Mouse (Mus musculus) forebrain, postnatal 0 days (tissue): Measurements from ENCODE around the gene Fam104a. TPM values are rescaled to one million over a fixed set of nuclear protein-coding genes. Genes with fewer than 3 reads are reported as not detected.

ENCODE experiments used
- ATAC-seq: fragments of 200-750 bp; cut with Nextera tagmentation; 2 replicates; pipeline ENCODE4 v1.8.0; 2017; ENCODE audit warnings: mild to moderate bottlenecking, moderate library complexity
- DNase-seq: peaks from one replicate; pipeline ENCODE4 v3.0.0-alpha.2; 2015
- H3K27ac ChIP-seq: fragments of 300-500 bp; sonication (generic); 2 replicates; pipeline ENCODE4 v1.5.1; 2014; ENCODE audit warnings: low read depth, mild to moderate bottlenecking, antibody characterized with exemption, low read length, moderate library complexity, mixed read lengths
- H3K27me3 ChIP-seq: fragments of 300-500 bp; sonication (generic); 2 replicates; pipeline ENCODE4 v1.6.1; 2014; ENCODE audit warnings: mild to moderate bottlenecking, low read length, mixed read lengths; ENCODE audit not compliant: insufficient read depth
- H3K36me3 ChIP-seq: fragments of 300-500 bp; sonication (generic); 2 replicates; pipeline ENCODE4 v1.6.1; 2014; ENCODE audit warnings: mild to moderate bottlenecking, moderate library complexity; ENCODE audit not compliant: insufficient read depth
- H3K4me1 ChIP-seq: fragments of 300-500 bp; sonication (generic); 2 replicates; pipeline ENCODE4 v1.6.1; 2014; ENCODE audit warnings: antibody characterized with exemption; ENCODE audit not compliant: insufficient read depth
- H3K4me2 ChIP-seq: fragments of 300-500 bp; sonication (generic); 2 replicates; pipeline ENCODE4 v1.6.1; 2014; ENCODE audit warnings: low read depth, mild to moderate bottlenecking, moderate library complexity
- H3K4me3 ChIP-seq: fragments of 300-500 bp; sonication (generic); 2 replicates; pipeline ENCODE4 v1.5.1; 2014; ENCODE audit warnings: low read depth, low read length, mixed read lengths
- H3K9ac ChIP-seq: fragments of 300-500 bp; sonication (generic); 2 replicates; pipeline ENCODE4 v1.6.1; 2014; ENCODE audit warnings: mild to moderate bottlenecking
- H3K9me3 ChIP-seq: fragments of 300-500 bp; sonication (generic); 2 replicates; pipeline ENCODE4 v1.6.1; 2016; ENCODE audit warnings: low read length
- CTCF ChIP-seq: sonication (generic); IDR thresholded peaks from 2 replicates; pipeline ENCODE4 v1.5.1; 2016; ENCODE audit warnings: antibody characterized with exemption, control low read depth, low read depth
- WGBS: fragments of 180-500 bp; shearing (Covaris S2); extraction: QIAGEN DNeasy Blood & Tissue Kit; methylation state at CpG from one replicate; pipeline ENCODE4 v1.1.7; 2014; 5-methylcytosine and 5-hydroxymethylcytosine counted together
- polyA plus RNA-seq: library from polyadenylated mRNA; unstranded; fragments of >200 nt; fragmentation: Nextera tagmentation; extraction: Ambion mirVana; gene quantifications from 2 replicates; pipeline ENCODE4 v1.2.1, GENCODE M21; 2015
- total RNA-seq: library from RNA; depleted of rRNA; stranded (reverse); fragments of >200 nt; gene quantifications from 2 replicates; pipeline ENCODE4 v1.2.3, GENCODE M21; 2014

The Fam104a gene
- total and polyA plus RNA-seq, 2 experiments from 2014 or later: 37.6 to 54.7 TPM

DNA sequence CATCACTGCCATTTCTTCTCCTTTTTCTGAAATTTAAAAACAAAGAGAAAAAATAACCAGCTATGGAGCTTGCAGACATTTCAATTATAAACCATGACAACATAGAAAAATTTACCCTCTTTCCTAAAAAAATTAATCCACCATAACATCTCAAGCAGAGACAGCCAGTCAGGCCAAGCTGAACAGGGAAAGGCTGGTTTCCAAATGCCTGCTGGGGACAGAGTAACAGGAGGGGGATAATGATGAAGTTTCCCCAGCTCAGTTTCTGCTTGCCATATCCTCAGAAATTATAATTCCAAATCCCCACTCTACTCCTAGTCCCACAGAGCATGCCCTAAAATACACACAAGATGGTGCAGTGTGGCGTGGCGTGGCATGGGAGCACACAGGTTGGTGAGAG, 6.6 kb downstream of the Fam104a start:
- WGBS: 86% methylated on average over 2 of the region's 2 CpGs
- no peaks in the 10 kb centered on the region for H3K9me3 ChIP-seq
- TF ChIP-seq CTCF: no peak
- no peak for DNase-seq
- peaks cover 11% of the 10 kb centered on the region for H3K36me3 ChIP-seq
- no peak overlapping the region for H3K27ac ChIP-seq
- no peak for ATAC-seq
- H3K4me3 ChIP-seq: no peak overlapping the region
- H3K27me3 ChIP-seq: no peaks in the 10 kb centered on the region
- H3K9ac ChIP-seq: peak overlapping the region; percentile 10; the same call in 1 of the 2 replicates
- H3K4me1 ChIP-seq: 0 out of 2 replicates have a peak, but pooled peaks cover under 1% of the 10 kb centered on the region
- no peak overlapping the region for H3K4me2 ChIP-seq

DNA sequence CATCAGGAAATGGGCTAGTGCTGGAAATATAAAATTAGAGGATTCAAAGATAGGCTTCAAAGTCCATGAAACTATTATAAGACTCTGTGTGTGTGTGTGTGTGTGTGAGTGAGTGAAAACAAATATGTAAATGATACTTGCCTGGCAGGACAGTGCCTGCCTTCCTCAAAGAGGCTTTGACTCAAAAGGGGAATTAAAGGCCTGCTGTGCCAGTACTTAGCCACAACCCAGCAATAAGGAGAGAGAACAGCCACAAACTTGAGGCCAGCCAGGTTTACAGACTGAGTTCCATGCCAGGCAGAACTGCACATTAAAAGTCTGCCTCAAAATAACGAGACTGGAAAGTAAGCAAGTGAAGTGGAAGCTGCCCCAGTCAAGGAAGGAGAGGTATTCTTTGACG, 7.1 kb downstream of the Fam104a start:
- WGBS: 50% methylated on average over 2 of the region's 2 CpGs
- Histone ChIP-seq H3K36me3 (peaks cover 11% of the 10 kb centered on the region), H3K9me3 (no peaks in the 10 kb centered on the region), H3K27me3 (no peaks in the 10 kb centered on the region), H3K4me2 (no peak overlapping the region), H3K4me3 (no peak overlapping the region), H3K9ac (no peak overlapping the region), H3K4me1 (no peaks in the 10 kb centered on the region), H3K27ac (no peak overlapping the region)
- ATAC-seq: no peak
- no peak for DNase-seq
- no peak for TF ChIP-seq CTCF

DNA sequence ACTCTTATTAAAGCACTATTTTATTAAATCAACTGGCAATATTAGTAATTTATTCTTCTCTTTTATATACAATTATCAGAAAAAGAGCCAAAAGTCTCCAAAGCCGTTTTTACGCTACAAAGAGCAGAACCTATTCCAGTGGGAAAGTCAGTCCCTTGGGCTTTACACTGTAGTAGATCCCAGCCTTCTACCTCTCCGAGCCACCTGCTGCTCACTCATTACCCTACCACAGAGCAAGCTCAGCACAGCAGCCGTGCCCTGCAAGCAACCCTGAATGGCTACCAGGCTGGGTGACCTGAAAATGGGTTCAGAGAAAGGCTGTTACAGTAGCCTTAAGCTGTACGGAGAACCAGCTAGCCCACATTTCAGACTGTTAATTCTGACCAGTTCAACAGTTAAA, 9.4 kb downstream of the Fam104a start:
- no peak for TF ChIP-seq CTCF
- Histone ChIP-seq H3K4me1 (no peaks in the 10 kb centered on the region), H3K36me3 (peaks cover 11% of the 10 kb centered on the region), H3K27me3 (no peaks in the 10 kb centered on the region), H3K4me2 (no peak overlapping the region), H3K9me3 (no peaks in the 10 kb centered on the region), H3K27ac (no peak overlapping the region), H3K9ac (no peak overlapping the region), H3K4me3 (no peak overlapping the region)
- DNase-seq: no peak
- WGBS: 84% methylated on average over 5 of the region's 5 CpGs
- ATAC-seq: no peak

DNA sequence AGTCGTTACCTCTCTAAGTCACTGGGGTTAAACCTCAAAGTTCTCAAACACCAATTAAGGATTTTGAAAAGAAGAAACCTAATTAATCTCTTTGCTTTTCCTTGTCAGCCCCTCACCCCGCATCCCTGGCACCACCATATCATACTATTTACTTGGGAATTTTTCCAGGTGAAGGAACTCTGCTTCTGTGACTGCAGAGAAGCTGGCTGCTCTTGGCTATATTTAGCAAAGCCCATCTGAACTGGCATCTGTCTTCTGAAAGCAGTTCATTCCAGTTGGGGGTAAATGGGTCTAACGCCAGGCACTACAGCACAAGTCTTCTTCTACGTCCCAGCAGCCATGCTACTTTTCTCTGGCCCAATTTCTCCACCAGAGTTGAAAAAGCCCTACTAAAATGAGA, 10.3 kb downstream of the Fam104a start:
- no peaks in the 10 kb centered on the region for H3K9me3 ChIP-seq
- ATAC-seq: no peak
- H3K4me3 ChIP-seq: no peak overlapping the region
- TF ChIP-seq CTCF: no peak
- H3K4me1 ChIP-seq: no peaks in the 10 kb centered on the region
- H3K36me3 ChIP-seq: peaks cover 15% of the 10 kb centered on the region
- H3K4me2 ChIP-seq: no peak overlapping the region
- 69% methylated on average over 4 of the region's 4 CpGs for WGBS
- H3K27ac ChIP-seq: no peak overlapping the region
- peak; percentile 26 for DNase-seq
- H3K9ac ChIP-seq: no peak overlapping the region
- no peaks in the 10 kb centered on the region for H3K27me3 ChIP-seq

DNA sequence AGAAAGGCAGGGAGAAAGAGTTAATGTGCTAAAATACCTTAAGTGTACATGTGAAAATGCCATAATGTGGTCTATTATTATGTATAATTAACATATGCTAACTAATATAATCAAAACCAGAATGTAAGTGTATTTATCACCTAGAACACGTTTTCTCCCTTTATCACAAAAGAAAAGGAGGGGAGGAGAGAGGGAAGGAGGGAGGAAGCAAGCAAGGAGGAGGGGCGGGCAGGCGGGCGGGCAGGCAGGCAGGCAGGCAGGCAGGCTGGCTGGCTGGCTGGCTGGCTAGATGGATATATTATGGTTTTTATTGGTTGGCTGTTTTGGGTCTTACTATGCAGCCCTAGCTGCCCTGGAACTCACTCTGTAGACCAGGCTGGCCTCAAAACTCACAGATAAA, 14.2 kb downstream of the Fam104a start:
- TF ChIP-seq CTCF: no peak
- H3K4me2 ChIP-seq: no peak overlapping the region
- H3K9ac ChIP-seq: no peak overlapping the region
- peaks cover 5% of the 10 kb centered on the region; the same call in 1 of the 2 replicates for H3K36me3 ChIP-seq
- WGBS: 60% methylated on average over 4 of the region's 4 CpGs
- H3K4me3 ChIP-seq: no peak overlapping the region
- no peak overlapping the region for H3K27ac ChIP-seq
- H3K27me3 ChIP-seq: no peaks in the 10 kb centered on the region
- no peaks in the 10 kb centered on the region for H3K4me1 ChIP-seq
- ATAC-seq (no peak), DNase-seq (no peak)
- no peaks in the 10 kb centered on the region for H3K9me3 ChIP-seq

DNA sequence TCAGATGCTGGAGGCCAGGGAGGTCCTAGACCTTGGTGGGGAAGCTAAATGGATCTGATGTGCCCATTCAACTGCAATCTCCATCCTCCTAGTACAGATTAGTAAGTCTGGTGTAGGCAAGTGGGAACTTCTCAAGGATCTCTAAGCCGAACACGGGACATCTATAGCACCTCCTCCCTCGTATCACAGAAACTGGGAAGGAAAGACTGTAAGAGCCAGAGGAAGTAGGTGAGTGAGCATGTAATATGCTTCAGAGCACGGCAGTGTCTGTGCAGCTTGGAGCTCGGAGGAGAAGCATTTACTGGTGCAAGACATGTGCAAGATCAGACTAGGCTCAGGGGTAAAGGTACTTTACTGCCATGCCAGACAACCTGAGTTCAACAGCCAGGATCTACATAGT, 15.1 kb downstream of the Fam104a start:
- Histone ChIP-seq H3K27me3 (no peaks in the 10 kb centered on the region), H3K4me2 (no peak overlapping the region), H3K27ac (no peak overlapping the region), H3K4me3 (no peak overlapping the region), H3K4me1 (no peaks in the 10 kb centered on the region), H3K36me3 (peaks cover 7% of the 10 kb centered on the region), H3K9me3 (no peaks in the 10 kb centered on the region), H3K9ac (no peak overlapping the region)
- no peak for TF ChIP-seq CTCF
- WGBS: 91% methylated on average over 5 of the region's 5 CpGs
- no peak for ATAC-seq
- DNase-seq: no peak

DNA sequence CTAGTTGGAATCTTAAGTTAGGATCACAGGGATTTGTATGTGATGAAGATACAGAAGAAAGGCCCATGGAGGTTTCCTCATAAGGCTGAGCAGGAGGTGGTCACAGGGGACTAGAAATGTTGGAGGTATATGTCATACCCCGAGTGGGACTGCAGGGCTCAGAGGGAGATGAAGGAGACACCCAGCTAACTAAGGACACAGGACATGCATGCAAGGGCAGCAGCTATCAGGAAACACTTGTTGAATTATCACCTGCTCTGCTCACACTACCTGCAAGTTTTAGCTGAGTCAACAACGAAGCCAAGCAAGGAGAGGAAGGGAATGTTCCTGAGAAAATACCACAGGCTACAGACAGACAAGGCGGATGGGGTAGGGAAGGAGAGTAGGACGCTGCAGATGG, 16.3 kb downstream of the Fam104a start:
- Histone ChIP-seq H3K27ac (no peak overlapping the region), H3K27me3 (no peaks in the 10 kb centered on the region), H3K4me2 (no peak overlapping the region), H3K4me3 (no peak overlapping the region), H3K4me1 (no peaks in the 10 kb centered on the region), H3K9ac (no peak overlapping the region), H3K9me3 (no peaks in the 10 kb centered on the region), H3K36me3 (peaks cover 17% of the 10 kb centered on the region)
- TF ChIP-seq CTCF: no peak
- ATAC-seq: no peak
- no peak for DNase-seq
- WGBS: 88% methylated on average over 4 of the region's 4 CpGs

DNA sequence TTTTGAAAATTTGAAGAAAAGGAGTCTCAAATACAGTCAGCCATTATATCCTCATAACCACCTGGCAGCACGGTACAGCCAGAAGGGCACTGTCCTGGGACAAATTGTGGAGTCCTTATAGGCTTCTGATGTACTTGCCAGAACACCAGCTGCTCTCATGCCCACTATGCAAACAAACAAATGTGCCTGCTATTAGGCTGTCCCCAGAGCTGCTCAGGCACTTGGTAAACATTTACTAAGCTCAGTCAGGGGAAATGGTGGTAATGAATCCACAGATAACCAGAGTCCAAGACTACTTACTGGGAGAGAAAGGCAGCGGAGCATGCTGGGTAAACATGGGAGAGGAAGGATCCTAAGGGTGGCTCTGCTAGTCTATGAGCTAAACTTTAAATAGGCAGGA, 16.8 kb downstream of the Fam104a start:
- ATAC-seq (no peak), DNase-seq (no peak)
- Histone ChIP-seq H3K4me2 (no peak overlapping the region), H3K9ac (no peak overlapping the region), H3K9me3 (no peaks in the 10 kb centered on the region), H3K36me3 (peaks cover 21% of the 10 kb centered on the region), H3K4me1 (no peaks in the 10 kb centered on the region), H3K4me3 (no peak overlapping the region), H3K27me3 (no peaks in the 10 kb centered on the region), H3K27ac (no peak overlapping the region)
- WGBS: 58% methylated on average over 2 of the region's 2 CpGs
- no peak for TF ChIP-seq CTCF
